Mouse (Mus musculus) neural tube, embryonic 11.5 days (tissue): ENCODE results near the gene Rtp1. TPM values are rescaled to one million over a fixed set of nuclear protein-coding genes. Genes with fewer than 3 reads are reported as not detected.

Experiments used
- ATAC-seq: fragments of 200-750 bp; cut with Nextera tagmentation; 2 replicates; pipeline ENCODE4 v1.8.0; 2017; ENCODE audit warnings: moderate number of reproducible peaks, mild to moderate bottlenecking, moderate TSS enrichment, moderate library complexity; ENCODE audit not compliant: insufficient read depth, low FRiP score, low TSS enrichment
- DNase-seq: peaks from one replicate; pipeline ENCODE4 v3.0.0-alpha.2; 2015; ENCODE audit warnings: low spot score
- H3K27ac ChIP-seq: fragments of 300-500 bp; sonication (generic); 2 replicates; pipeline ENCODE4 v1.5.1; 2014; ENCODE audit warnings: low read depth, mild to moderate bottlenecking, low read length
- H3K27me3 ChIP-seq: fragments of 300-500 bp; sonication (generic); 2 replicates; pipeline ENCODE4 v1.6.1; 2014; ENCODE audit warnings: mild to moderate bottlenecking, low read length, mixed read lengths; ENCODE audit not compliant: control insufficient read depth, insufficient read depth
- H3K36me3 ChIP-seq: fragments of 300-500 bp; sonication (generic); 2 replicates; pipeline ENCODE4 v1.6.1; 2014; ENCODE audit warnings: mild to moderate bottlenecking, low read length, moderate library complexity, mixed read lengths; ENCODE audit not compliant: control insufficient read depth, insufficient read depth
- H3K4me1 ChIP-seq: fragments of 300-500 bp; sonication (generic); 2 replicates; pipeline ENCODE4 v1.6.1; 2014; ENCODE audit warnings: low read length, mixed read lengths; ENCODE audit not compliant: control insufficient read depth, insufficient read depth
- H3K4me2 ChIP-seq: fragments of 300-500 bp; sonication (generic); 2 replicates; pipeline ENCODE4 v1.6.1; 2014; ENCODE audit warnings: low read depth, mild to moderate bottlenecking, moderate library complexity
- H3K4me3 ChIP-seq: fragments of 300-500 bp; sonication (generic); 2 replicates; pipeline ENCODE4 v1.5.1; 2014; ENCODE audit warnings: low read depth, low read length
- H3K9ac ChIP-seq: fragments of 300-500 bp; sonication (generic); 2 replicates; pipeline ENCODE4 v1.6.1; 2014; ENCODE audit warnings: mild to moderate bottlenecking, low read length
- H3K9me3 ChIP-seq: fragments of 300-500 bp; sonication (generic); 2 replicates; pipeline ENCODE4 v1.6.1; 2016; ENCODE audit warnings: low read length; ENCODE audit not compliant: control insufficient read depth
- WGBS: fragments of 180-500 bp; shearing (Covaris S2); extraction: QIAGEN DNeasy Blood & Tissue Kit; methylation state at CpG from one replicate; pipeline ENCODE4 v1.1.7; 2014; 5-methylcytosine and 5-hydroxymethylcytosine counted together
- polyA plus RNA-seq: library from polyadenylated mRNA; unstranded; fragments of >200 nt; fragmentation: Nextera tagmentation; extraction: Ambion mirVana; gene quantifications from 2 replicates; pipeline ENCODE4 v1.2.1, GENCODE M21; 2014

Rtp1 gene
- polyA plus RNA-seq, 1 experiment from 2014 or later = not detected

DNA sequence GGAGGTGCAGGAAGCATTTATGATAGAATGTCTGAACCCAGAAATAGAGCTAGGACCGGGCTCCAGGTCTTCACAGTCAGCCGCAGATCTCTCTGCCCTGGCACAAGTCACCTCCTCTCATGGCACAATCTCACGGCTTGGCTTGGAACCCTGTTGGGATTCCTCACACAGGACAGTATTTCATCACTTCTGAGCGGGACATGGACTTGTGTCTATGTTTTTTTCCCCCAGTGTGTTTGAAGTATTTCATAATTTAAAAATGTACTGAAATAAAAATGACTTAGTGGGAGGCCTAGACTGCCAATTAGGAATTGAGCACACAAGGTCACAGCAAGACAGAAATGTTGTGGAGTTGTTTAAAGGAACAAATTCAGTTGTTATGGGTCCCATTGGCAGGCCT, 15.3 kb downstream of the Rtp1 start:
- WGBS = 92% methylated on average over 4 of the region's 4 CpGs
- no peaks in the 10 kb centered on the region for H3K4me1 ChIP-seq
- no peak overlapping the region for H3K4me3 ChIP-seq
- DNase-seq (no peak), ATAC-seq (no peak)
- H3K9me3 ChIP-seq = no peaks in the 10 kb centered on the region
- no peaks in the 10 kb centered on the region for H3K27me3 ChIP-seq
- H3K36me3 ChIP-seq = no peaks in the 10 kb centered on the region
- H3K4me2 ChIP-seq = no peak overlapping the region
- H3K27ac ChIP-seq = no peak overlapping the region
- H3K9ac ChIP-seq = no peak overlapping the region

DNA sequence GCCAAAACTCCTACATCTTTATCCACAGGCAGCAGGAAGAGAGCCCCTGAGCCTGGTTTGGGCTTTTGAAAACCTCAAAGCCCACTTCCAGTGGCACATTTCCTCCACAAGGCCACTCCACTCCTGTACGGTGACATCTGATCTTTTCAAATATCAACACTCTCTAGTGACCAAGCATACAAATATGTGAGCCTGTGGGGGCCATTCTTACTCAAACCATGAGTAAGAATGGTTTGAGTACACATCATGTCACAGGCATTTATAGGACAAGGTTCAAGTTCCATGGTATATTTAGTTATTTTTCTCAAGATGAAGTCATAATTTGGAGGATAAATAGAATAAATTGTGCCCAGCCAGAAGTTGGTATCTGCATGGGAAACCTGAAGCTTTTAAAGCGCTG, 21.0 kb downstream of the Rtp1 start:
- no peak overlapping the region for H3K9ac ChIP-seq
- no peak overlapping the region for H3K4me3 ChIP-seq
- WGBS = 94% methylated on average over 2 of the region's 2 CpGs
- H3K27me3 ChIP-seq = no peaks in the 10 kb centered on the region
- no peak for DNase-seq
- no peaks in the 10 kb centered on the region for H3K4me1 ChIP-seq
- H3K4me2 ChIP-seq = no peak overlapping the region
- H3K27ac ChIP-seq = no peak overlapping the region
- no peaks in the 10 kb centered on the region for H3K36me3 ChIP-seq
- no peak for ATAC-seq
- no peaks in the 10 kb centered on the region for H3K9me3 ChIP-seq

- WGBS = 82% methylated on average over 4 of the region's 4 CpGs
- Histone ChIP-seq H3K9ac (no peak overlapping the region), H3K9me3 (no peaks in the 10 kb centered on the region), H3K4me2 (no peak overlapping the region), H3K36me3 (no peaks in the 10 kb centered on the region), H3K4me3 (no peak overlapping the region), H3K27me3 (no peaks in the 10 kb centered on the region), H3K27ac (no peak overlapping the region), H3K4me1 (no peaks in the 10 kb centered on the region)
- ATAC-seq = no peak
- no peak for DNase-seq
These were observed 21.9 kb downstream of the Rtp1 start for GRCm38 (mm10) chr16:23450816-23451215.

DNA sequence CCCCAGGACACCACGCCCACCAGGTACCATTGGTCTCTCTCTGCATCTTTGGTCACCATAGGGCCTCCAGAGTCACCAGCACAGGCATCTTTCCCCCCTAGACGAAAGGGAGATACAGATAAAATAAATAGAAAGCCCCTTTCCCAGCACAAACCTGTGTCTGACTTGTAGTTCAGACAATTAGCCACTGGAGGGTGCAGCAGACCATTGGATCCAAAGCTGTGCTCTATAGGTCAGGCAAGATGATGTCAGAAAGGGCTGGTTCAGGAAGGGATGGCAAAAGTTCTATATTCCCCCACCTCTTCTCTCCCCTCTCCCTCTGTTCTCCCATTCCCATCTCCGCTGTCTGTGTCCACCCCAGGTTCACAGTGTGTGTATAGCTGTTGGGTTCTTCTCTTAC, 23.5 kb downstream of the Rtp1 start:
- H3K4me2 ChIP-seq = no peak overlapping the region
- H3K9ac ChIP-seq = no peak overlapping the region
- no peaks in the 10 kb centered on the region for H3K9me3 ChIP-seq
- peak; percentile 76 for DNase-seq
- no peak overlapping the region for H3K4me3 ChIP-seq
- no peaks in the 10 kb centered on the region for H3K27me3 ChIP-seq
- 7% methylated on average over 3 of the region's 3 CpGs for WGBS
- no peaks in the 10 kb centered on the region for H3K4me1 ChIP-seq
- ATAC-seq = peak; percentile 60; the same call in 1 of the 2 replicates
- H3K36me3 ChIP-seq = no peaks in the 10 kb centered on the region
- no peak overlapping the region for H3K27ac ChIP-seq

DNA sequence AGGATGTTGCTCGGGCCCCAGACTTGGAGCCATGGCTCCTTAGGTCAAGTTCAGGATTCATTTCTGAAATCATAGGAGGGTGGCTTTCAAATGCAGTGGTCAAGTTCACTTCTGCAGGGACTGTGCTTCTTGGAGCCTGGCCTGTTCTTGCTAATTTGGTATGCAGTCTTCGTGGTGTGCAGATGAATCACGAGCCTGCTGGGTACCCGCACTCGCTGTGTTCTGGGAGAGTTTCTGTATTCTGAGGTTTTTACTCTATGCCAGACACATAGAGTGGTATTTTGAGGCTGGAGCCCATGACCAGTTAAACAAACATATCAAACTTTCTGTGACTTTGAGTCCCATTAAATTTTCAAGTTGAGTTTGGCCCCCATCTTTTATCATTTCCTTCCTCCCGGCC, 25.4 kb downstream of the Rtp1 start:
- H3K36me3 ChIP-seq = no peaks in the 10 kb centered on the region
- 84% methylated on average over 6 of the region's 6 CpGs for WGBS
- no peaks in the 10 kb centered on the region for H3K27me3 ChIP-seq

DNA sequence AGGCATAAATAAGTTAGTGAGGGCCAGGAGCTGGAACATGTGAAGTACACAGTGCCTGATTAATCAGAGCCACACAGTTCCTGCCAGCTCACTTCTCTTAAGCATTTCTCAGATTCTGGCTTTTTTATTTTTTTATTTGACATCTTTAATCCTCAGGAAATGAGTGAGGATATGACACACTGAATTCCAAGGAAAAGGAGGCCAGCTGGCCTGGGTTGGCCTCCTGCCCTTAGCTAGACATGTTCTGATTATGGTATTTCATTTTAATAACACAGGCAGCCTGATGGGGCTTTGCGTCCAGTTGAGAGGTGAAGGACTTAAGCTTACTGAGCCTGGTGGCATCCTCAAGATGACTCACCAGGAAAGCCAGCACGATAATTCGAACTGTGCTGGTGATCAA, 27.6 kb downstream of the Rtp1 start:
- H3K27ac ChIP-seq = no peak overlapping the region
- WGBS = 81% methylated on average over 3 of the region's 3 CpGs
- H3K4me2 ChIP-seq = no peak overlapping the region
- H3K4me3 ChIP-seq = no peak overlapping the region
- no peaks in the 10 kb centered on the region for H3K27me3 ChIP-seq
- DNase-seq (no peak), ATAC-seq (no peak)
- H3K36me3 ChIP-seq = no peaks in the 10 kb centered on the region
- H3K4me1 ChIP-seq = no peaks in the 10 kb centered on the region
- H3K9me3 ChIP-seq = no peaks in the 10 kb centered on the region
- H3K9ac ChIP-seq = no peak overlapping the region

More for the DNA sequence above, 25.4 kb downstream of the Rtp1 start:
- no peak overlapping the region for H3K4me3 ChIP-seq
- H3K4me1 ChIP-seq = no peaks in the 10 kb centered on the region
- no peak overlapping the region for H3K27ac ChIP-seq
- DNase-seq (no peak), ATAC-seq (no peak)
- no peak overlapping the region for H3K9ac ChIP-seq
- no peaks in the 10 kb centered on the region for H3K9me3 ChIP-seq
- H3K4me2 ChIP-seq = no peak overlapping the region

DNA sequence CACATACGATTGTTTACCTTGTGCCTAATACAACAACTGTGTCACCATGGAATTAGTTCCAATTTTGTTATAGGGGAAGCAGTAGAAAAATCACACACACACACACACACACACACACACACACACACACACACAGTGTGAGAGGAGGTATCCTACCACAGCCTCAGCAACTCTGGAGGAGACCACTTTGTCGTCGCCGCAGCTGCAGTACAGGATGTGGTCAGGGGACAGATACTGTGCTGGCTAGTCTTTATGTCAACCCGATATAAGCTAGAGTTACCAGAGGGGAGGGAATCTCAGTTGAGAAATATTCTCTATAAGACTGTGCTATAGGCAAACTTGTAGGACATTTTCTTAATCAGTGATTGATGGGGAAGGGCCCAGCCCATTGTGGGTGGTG, 28.4 kb downstream of the Rtp1 start:
- no peaks in the 10 kb centered on the region for H3K9me3 ChIP-seq
- H3K9ac ChIP-seq = no peak overlapping the region
- ATAC-seq = no peak
- H3K27me3 ChIP-seq = no peaks in the 10 kb centered on the region
- H3K4me1 ChIP-seq = no peaks in the 10 kb centered on the region
- H3K4me2 ChIP-seq = no peak overlapping the region
- H3K36me3 ChIP-seq = no peaks in the 10 kb centered on the region
- no peak for DNase-seq
- 92% methylated on average over 5 of the region's 5 CpGs for WGBS
- H3K4me3 ChIP-seq = no peak overlapping the region
- H3K27ac ChIP-seq = no peak overlapping the region

DNA sequence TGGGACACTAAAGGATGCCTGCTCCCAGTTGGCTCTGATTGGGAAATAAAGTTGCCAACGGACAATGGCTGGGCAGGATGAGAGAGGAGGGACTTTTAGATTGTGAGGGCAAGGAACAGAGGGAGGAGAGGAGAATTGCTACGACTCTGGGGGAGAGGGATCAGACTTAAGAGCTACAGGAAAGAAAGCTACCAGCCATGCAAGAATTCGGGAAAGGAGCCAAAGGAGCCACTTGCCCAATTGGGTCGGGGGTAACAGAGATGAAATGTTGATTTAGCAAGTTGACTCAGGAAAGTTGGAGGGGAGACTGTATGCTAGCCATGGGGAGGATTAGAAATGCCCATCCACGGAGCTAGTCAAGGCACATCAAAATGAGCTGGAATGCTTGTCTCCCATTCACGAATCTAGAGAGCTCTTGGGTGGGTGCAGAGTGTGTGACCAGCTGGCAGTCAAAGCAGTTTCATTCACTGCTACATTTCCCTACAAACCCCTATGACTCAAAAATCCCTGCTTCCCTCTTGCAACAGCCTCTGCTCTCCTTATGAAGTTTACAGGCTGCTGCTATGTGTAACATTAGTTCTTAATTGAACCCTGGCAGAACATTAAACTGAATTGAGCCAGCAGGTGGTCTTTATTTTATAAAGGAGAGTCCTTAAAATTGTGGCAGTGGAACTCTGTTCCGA, 30.1 kb downstream of the Rtp1 start:
- no peak overlapping the region for H3K4me2 ChIP-seq
- H3K36me3 ChIP-seq = no peaks in the 10 kb centered on the region
- ATAC-seq = no peak
- no peak overlapping the region for H3K4me3 ChIP-seq
- H3K9me3 ChIP-seq = no peaks in the 10 kb centered on the region
- DNase-seq = no peak
- no peaks in the 10 kb centered on the region for H3K4me1 ChIP-seq
- H3K27ac ChIP-seq = no peak overlapping the region
- 49% methylated on average over 7 of the region's 7 CpGs for WGBS
- no peak overlapping the region for H3K9ac ChIP-seq
- H3K27me3 ChIP-seq = no peaks in the 10 kb centered on the region

DNA sequence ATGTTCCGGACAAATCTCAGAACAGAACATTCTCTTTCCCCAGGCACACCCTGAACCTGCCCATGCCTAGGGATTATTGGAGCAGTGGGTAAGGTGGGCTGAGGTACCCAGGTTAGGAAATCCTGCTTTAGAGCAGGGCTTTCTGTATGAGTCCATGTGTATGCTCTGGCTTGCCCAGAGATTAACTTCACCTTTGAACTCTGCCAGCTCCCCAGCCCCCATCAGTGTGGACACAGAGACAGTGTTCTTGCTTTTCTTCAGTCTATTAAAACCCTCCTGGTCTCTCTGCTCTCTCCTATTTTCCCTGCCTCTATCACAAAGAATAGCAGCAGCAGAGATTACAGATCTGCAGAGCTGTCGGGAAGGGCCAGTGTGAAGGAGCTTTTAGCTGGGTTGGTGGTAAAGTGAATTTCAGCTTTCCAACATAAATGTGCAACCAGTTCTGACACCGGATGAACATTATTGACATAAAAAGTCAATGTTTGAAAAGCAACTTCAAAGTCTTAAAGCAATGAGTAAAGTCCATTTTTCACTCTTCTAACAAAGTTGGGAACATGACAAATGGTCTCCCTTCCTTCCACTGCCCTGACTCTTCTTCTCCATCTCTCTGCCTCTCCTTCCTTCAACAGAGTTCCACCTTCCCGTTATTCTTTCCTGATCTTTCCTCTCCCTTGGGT, 34.9 kb downstream of the Rtp1 start:
- Histone ChIP-seq H3K9ac (no peak overlapping the region), H3K4me1 (no peaks in the 10 kb centered on the region), H3K4me3 (no peak overlapping the region), H3K9me3 (no peaks in the 10 kb centered on the region), H3K27me3 (no peaks in the 10 kb centered on the region), H3K4me2 (no peak overlapping the region), H3K27ac (no peak overlapping the region), H3K36me3 (no peaks in the 10 kb centered on the region)
- 92% methylated on average over 4 of the region's 4 CpGs for WGBS
- DNase-seq (no peak), ATAC-seq (no peak)
